Mouse (Mus musculus) cerebellum, adult 2 months (tissue): ENCODE data around the gene Armh3. TPM values are rescaled to one million over a fixed set of nuclear protein-coding genes. Genes with fewer than 3 reads are reported as not detected.

Source experiments
- DNase-seq, 2 experiments: peaks; one replicate each; pipeline ENCODE4 v3.0.0; 2021
- H3K27ac ChIP-seq: fragments of 200-500 bp; 2 replicates; pipeline ENCODE4 v1.5.1; 2012; ENCODE audit warnings: low read length, control low read depth, inconsistent platforms; ENCODE audit not compliant: insufficient read depth
- H3K27me3 ChIP-seq: fragments of 200-500 bp; 2 replicates; pipeline ENCODE4 v1.6.1; 2012; ENCODE audit warnings: inconsistent platforms, mild to moderate bottlenecking, low read length, moderate library complexity; ENCODE audit not compliant: control insufficient read depth, insufficient read depth
- H3K4me1 ChIP-seq: fragments of 200-500 bp; 2 replicates; pipeline ENCODE4 v1.6.1; 2011; ENCODE audit warnings: low read length; ENCODE audit not compliant: control insufficient read depth, insufficient read depth
- H3K4me3 ChIP-seq: fragments of 200-500 bp; replicated peaks from 2 replicates; pipeline ENCODE3; 2011; ENCODE audit warnings: mild to moderate bottlenecking, low read depth, low read length, control low read depth; ENCODE audit not compliant: insufficient read depth
- CTCF ChIP-seq: fragments of 200-500 bp; IDR thresholded peaks from 2 replicates; pipeline ENCODE4 v1.5.1; 2011; ENCODE audit warnings: low read depth, mild to moderate bottlenecking, control low read depth, low read length, moderate library complexity, borderline replicate concordance; ENCODE audit not compliant: insufficient read depth
- POLR2A ChIP-seq: fragments of 200-500 bp; IDR thresholded peaks from 2 replicates; pipeline ENCODE4 v1.6.1; 2011; ENCODE audit warnings: low read length, control low read depth, borderline replicate concordance; ENCODE audit not compliant: insufficient read depth
- WGBS: fragments of 180-500 bp; shearing (Covaris S2); methylation state at CpG from one replicate; pipeline ENCODE4 v1.1.7; 2018; 5-methylcytosine and 5-hydroxymethylcytosine counted together
- polyA plus RNA-seq: library from polyadenylated mRNA; depleted of rRNA; stranded (reverse); fragments of >200 nt; gene quantifications from 2 replicates; pipeline ENCODE4 v1.2.3, GENCODE M21; 2012

Armh3 gene
- polyA plus RNA-seq, 1 experiment, result 18.2 TPM

- no peak overlapping the region for H3K27ac ChIP-seq
- WGBS, result 98% methylated on average over 6 of the region's 6 CpGs
- H3K27me3 ChIP-seq, result no peaks in the 10 kb centered on the region
- DNase-seq, result no peak
- H3K4me1 ChIP-seq, result peaks cover 4% of the 10 kb centered on the region; the same call in 1 of the 2 replicates
- TF ChIP-seq POLR2A, result no peak
- no peak for TF ChIP-seq CTCF
- no peak overlapping the region for H3K4me3 ChIP-seq
Measured at GRCm38 (mm10) chr19:45912376-45912775, 85.9 kb downstream of the Armh3 start.

GRCm38 (mm10) chr19:45911236-45912025 is 86.9 kb downstream of the Armh3 start:
- WGBS, result 30% methylated on average over 10 of the region's 10 CpGs

GRCm38 (mm10) chr19:45908246-45908645 is 90.0 kb downstream of the Armh3 start:
- H3K27me3 ChIP-seq, result no peaks in the 10 kb centered on the region
- TF ChIP-seq POLR2A (no peak), CTCF (no peak)
- no peak overlapping the region for H3K27ac ChIP-seq
- peaks cover 4% of the 10 kb centered on the region; the same call in 1 of the 2 replicates for H3K4me1 ChIP-seq
- DNase-seq, result no peak
- 92% methylated on average over 3 of the region's 3 CpGs for WGBS
- no peak overlapping the region for H3K4me3 ChIP-seq

More at GRCm38 (mm10) chr19:45911236-45912025, 86.9 kb downstream of the Armh3 start:
- H3K27me3 ChIP-seq, result no peaks in the 10 kb centered on the region
- H3K4me3 ChIP-seq, result no peak overlapping the region
- DNase-seq, result peak; percentile 24 to 42
- H3K4me1 ChIP-seq, result peaks cover 4% of the 10 kb centered on the region; the same call in 1 of the 2 replicates
- H3K27ac ChIP-seq, result no peak overlapping the region
- TF ChIP-seq CTCF, result no peak
- no peak for TF ChIP-seq POLR2A

GRCm38 (mm10) chr19:45907416-45907815 is 90.9 kb downstream of the Armh3 start:
- H3K27ac ChIP-seq, result no peak overlapping the region
- no peak overlapping the region for H3K4me3 ChIP-seq
- 97% methylated on average over 6 of the region's 6 CpGs for WGBS
- no peaks in the 10 kb centered on the region for H3K27me3 ChIP-seq
- TF ChIP-seq POLR2A, result no peak
- no peak for TF ChIP-seq CTCF
- H3K4me1 ChIP-seq, result peaks cover 4% of the 10 kb centered on the region; the same call in 1 of the 2 replicates
- no peak for DNase-seq

- 42% methylated on average over 3 of the region's 3 CpGs for WGBS
- Histone ChIP-seq H3K4me3 (no peak overlapping the region), H3K27ac (no peak overlapping the region), H3K4me1 (peaks cover 3% of the 10 kb centered on the region; the same call in 1 of the 2 replicates), H3K27me3 (no peaks in the 10 kb centered on the region)
- peak; percentile 19 to 21 for DNase-seq
- no peak for TF ChIP-seq POLR2A
- TF ChIP-seq CTCF, result no peak
Measured at GRCm38 (mm10) chr19:45903861-45904260, 94.4 kb downstream of the Armh3 start.

GRCm38 (mm10) chr19:45902390-45903035 is 95.8 kb downstream of the Armh3 start:
- Histone ChIP-seq H3K27me3 (no peaks in the 10 kb centered on the region), H3K4me3 (no peak overlapping the region), H3K4me1 (peaks cover 3% of the 10 kb centered on the region; the same call in 1 of the 2 replicates), H3K27ac (no peak overlapping the region)
- DNase-seq, result peak; percentile 23 to 37
- TF ChIP-seq POLR2A (no peak), CTCF (no peak)
- 37% methylated on average over 8 of the region's 8 CpGs for WGBS

- Histone ChIP-seq H3K4me3 (no peak overlapping the region), H3K27ac (no peak overlapping the region), H3K4me1 (peaks cover 3% of the 10 kb centered on the region; the same call in 1 of the 2 replicates), H3K27me3 (no peaks in the 10 kb centered on the region)
- no peak for DNase-seq
- 97% methylated on average over 5 of the region's 5 CpGs for WGBS
- TF ChIP-seq CTCF, result no peak
- TF ChIP-seq POLR2A, result no peak
Measured at GRCm38 (mm10) chr19:45900836-45901235, 97.5 kb downstream of the Armh3 start.
